Mouse (Mus musculus) cerebellum, adult (tissue): ENCODE results near the gene Tex44.
A peak's percentile ranks its signal among the peaks of the same experiment; 100 is the strongest.

ENCODE experiments used
- ATAC-seq: cut with Nextera tagmentation; 2 replicates; pipeline ENCODE4 v1.9.2; 2017; ENCODE audit warnings: mild to moderate bottlenecking, moderate library complexity, mixed read lengths; ENCODE audit not compliant: insufficient number of reproducible peaks, low FRiP score, low TSS enrichment

The Tex44 gene

DNA sequence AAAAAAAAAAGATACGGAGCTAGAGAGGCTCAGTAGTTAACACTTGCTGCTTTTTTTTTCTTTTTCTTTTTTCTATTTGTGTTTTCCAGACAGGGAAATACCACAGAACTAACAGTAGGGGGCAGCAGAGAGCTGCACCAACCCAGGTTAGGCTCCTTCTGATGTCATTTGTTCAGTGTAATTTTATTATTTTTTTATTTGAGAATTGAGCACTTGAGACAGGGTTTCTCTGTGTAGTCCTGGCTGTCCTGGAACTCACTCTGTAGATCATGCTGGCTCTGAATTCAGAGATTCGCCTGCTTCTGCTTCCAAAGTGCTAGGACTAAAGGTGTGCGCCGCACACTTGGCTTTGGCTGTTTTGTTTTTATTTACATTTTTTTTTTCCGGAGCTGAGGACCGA is 9.8 kb upstream of the Tex44 start:
- ATAC-seq = no peak

DNA sequence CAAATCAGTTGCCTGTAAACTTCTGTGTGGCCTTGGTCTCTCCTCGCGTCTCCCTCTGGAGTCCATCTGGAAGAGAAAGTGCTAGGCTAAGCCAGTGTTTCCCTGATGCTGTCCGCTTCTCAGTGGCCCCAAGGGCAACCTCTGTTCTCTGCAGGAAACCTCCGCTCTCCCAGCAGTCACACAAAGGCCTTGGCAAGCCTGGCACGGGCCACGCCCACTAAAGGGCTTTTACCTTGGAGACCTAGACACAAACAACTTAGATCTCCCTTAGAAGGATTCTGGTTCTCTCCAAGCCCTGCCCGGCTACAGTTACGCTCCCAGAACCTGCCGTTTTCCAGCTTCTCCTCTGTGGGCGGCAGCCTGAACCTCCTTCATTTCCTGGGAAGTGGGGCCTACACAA is 5.1 kb upstream of the Tex44 start:
- ATAC-seq = no peak

DNA sequence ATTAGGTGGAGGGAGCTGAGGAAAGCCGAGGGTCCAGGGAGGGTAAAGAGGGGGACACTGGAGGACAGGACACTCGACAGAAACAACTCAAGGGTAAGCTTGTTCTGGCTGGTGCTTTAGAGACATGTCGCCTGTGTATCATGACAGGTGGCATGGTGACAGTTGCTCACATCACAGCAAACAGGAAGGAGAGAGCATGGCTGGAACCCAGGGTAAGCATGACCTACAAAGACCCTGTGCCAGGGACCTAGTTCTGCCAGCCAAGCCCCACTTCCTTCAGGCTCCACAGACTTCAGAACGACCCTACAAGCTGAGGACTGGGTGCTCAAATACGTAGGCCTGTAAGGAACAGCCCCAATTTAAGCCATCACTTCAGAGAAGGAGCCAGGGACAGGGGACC is 2.2 kb upstream of the Tex44 start:
- ATAC-seq = no peak

- ATAC-seq = no peak
Observed at GRCm38 (mm10) chr1:86424336-86424735, 1.8 kb upstream of the Tex44 start.

DNA sequence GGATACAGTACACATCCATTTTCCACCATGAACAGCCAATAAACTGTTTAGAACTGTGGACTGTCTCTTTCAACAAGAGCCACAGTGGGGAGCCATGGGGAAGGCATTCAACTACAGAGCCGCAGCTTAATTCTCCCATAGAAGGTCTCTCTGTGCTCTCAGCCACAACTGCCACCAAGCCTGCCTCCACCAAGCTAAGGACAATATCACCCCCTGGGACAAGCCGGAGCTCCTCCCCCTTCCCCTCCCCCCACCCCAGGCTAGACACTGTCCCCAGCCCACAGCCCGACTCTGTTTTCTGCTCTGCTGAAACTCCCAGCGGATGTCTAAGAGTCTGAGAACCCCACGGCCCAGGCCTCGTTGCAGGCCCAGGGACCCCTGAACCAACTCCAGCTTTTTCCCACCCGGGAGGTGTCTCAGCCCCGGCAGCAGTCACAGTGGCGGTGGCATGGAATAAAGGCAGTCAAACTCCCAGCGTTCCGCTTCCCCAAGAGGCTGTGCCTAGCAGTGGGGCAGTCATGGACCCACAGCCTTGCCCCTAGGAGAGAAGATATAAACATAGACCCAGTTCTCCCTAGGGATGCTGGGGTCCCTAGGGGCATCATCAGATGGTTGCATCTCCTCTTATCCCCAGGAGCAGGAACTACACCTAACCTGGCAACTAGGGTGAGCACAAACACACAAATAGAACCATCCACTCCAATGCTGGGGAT is 1.1 kb upstream of the Tex44 start:
- ATAC-seq = no peak

DNA sequence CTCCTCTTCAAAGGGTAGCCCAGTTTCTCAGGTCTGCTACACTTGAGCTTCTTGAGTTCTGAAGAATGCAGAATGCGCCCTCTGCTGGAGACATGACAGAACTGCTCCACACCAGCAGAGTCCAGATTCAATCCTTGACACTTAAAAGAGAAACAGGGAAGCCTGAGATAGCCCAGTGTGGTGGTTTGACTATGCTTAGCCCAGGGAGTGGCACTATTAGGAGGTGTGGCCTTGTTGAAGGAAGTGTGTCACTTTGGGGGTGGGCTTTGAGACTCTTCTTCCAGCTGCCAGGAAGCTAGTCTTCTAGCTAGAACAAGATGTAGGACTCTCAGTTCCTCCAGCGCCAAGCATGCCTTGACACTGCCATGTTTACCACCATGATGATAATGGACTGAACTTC is 3.9 kb downstream of the Tex44 start:
- no peak for ATAC-seq

DNA sequence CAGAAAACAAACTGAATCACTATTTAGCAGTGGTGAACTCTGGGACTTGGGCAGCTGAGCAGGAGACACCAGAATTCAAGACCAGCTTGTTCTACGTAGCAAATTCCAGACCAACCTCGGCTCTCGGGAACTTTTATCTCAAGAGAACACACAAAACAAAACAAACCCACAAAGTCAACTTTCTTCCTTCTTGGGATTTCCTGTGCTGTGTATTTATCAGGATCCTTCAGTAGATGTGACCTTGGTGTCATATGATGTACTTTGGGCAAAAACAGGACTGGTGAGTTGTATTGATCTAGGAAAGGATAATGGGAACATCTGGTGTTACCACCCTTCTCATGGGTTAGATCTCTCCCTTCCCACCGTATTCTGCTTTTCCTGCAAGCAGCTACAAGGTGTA is 6.6 kb downstream of the Tex44 start:
- ATAC-seq = no peak

DNA sequence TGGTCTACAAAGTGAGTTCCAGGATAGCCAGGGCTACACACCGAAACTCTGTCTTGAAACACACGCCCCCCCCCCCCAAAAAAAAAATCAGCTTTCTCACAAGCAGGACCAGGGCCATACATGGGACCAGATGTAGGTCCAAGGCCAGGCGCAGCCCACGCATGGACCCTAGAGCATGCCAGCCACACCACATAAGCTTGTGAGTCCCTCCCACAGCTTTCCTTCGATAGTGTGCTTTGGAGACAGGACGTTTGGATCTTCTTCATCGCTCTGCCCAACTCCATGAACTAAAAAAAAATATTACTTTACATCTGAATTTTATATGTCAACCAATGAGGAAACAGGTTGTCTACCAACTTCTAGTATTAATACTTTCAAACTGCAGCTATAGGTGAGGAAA is 7.2 kb downstream of the Tex44 start:
- no peak for ATAC-seq

GRCm38 (mm10) chr1:86434001-86434400 is 7.9 kb downstream of the Tex44 start:
- ATAC-seq = peak; percentile 27

- ATAC-seq = peak; percentile 74
Observed at GRCm38 (mm10) chr1:86434439-86435201, 8.5 kb downstream of the Tex44 start.

DNA sequence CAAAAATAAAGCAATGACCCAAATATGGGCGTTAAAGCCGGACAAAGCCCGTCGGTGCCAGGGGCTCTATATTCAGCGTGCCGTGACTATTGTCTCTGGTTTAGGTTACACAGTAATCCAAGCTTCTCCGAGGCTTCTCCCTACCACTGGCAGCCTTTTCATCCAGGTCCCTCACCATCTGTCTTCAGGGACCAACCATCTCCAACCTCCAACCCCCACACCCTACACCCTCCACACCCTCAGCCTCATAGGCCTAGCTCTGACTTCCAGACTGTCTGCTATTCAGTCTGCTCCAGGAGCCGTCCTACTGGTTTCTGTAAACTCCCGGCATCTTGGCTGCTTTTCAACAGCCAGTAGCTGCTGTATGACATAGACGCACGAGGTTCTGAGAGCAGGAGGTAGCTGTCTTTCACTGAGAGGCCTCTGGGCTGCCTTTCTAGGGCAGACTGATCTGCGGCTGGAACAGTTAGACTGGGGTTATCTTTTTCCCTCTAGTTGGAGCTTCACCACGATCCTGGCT is 9.2 kb downstream of the Tex44 start:
- ATAC-seq = no peak

DNA sequence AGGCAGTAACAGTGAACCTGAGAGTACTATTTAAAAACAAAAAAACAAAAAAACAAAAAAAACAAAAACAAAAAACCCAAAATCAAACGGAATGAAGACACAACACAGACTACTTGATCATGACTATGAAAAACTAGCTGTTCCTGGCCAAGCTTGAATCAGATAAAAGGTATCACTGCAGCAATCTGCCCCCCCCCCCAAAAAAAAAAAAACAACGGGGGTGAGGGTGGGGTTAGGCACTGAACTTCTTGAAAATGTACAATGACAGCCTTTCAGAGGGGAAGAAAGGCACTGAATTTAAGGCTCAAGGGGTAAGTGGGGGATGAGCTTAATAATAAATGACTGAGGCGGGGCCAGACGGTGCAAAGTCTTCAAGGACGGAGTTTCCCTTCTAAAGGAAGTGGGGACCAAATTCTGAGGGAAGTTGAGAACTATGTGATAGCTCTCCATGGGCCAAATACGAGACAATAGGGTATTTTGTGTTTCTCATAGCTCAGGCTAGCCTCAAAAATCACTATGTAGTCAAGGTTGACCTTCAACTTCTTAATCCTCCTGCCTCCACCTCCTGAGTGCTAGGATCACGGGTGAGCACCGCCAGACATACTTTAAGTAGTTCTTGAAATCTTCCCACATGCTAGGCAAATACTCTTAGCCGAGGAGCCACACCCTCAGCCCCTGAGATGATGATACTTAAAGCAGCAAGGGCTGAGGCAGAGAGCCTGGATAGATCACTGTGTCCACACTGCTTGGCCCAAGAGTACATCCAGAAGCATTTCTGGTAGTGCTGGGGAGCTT is 11.3 kb downstream of the Tex44 start:
- ATAC-seq = no peak

- ATAC-seq = no peak
Observed at GRCm38 (mm10) chr1:86438014-86438319, 11.8 kb downstream of the Tex44 start.

- ATAC-seq = no peak
Observed at GRCm38 (mm10) chr1:86438501-86438900, 12.4 kb downstream of the Tex44 start.

- ATAC-seq = no peak
Observed at GRCm38 (mm10) chr1:86439487-86440170, 13.5 kb downstream of the Tex44 start.

DNA sequence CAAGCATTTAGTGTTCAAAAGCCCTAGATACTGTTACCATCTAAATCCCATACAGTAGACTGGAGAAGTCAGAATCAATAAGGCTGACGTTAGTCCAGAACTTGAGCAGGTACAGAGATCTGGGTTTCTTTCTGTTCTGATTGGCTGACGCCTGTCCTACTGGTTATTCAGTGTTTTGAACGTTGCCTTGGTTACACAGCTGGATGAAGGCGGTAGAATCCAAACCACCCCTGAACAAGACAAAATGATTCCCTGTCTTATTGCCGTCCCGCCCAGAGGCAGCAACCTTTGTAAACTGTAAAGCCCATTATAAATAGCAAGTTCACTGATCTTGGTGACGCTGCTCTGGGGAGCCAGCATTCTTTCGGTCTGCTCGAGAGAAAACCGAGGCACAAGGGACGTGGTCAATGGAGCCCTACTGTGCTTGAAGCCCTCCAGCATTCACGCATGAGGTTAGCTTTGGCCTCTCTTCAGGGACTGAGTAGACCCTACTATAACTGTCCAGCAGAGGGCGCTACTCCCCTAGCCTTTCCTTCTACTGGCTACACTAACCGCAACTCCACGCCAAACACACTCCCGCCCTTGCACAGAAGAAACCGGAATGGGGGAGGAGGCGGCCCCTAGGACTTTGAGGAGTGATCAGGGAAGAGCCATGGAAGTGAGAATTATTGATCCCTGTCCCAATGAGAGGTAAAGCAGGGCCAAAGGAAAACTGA is 14.2 kb downstream of the Tex44 start:
- ATAC-seq = peak; percentile 50

GRCm38 (mm10) chr1:86440887-86441723 is 15.0 kb downstream of the Tex44 start:
- no peak for ATAC-seq

DNA sequence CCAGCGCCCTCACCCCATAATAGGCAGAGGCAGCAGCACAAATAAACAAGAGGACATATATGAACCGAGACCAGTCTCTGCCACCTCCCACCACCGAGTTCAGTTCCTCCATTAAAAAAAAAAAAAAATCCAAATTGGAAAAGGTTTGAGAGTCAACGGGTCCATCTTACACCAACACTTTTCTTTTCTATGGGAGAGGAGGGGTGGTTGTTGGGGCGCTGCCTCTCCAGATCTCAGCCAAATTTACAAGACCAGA is 15.5 kb downstream of the Tex44 start:
- no peak for ATAC-seq
